In the genomic region with DNA sequence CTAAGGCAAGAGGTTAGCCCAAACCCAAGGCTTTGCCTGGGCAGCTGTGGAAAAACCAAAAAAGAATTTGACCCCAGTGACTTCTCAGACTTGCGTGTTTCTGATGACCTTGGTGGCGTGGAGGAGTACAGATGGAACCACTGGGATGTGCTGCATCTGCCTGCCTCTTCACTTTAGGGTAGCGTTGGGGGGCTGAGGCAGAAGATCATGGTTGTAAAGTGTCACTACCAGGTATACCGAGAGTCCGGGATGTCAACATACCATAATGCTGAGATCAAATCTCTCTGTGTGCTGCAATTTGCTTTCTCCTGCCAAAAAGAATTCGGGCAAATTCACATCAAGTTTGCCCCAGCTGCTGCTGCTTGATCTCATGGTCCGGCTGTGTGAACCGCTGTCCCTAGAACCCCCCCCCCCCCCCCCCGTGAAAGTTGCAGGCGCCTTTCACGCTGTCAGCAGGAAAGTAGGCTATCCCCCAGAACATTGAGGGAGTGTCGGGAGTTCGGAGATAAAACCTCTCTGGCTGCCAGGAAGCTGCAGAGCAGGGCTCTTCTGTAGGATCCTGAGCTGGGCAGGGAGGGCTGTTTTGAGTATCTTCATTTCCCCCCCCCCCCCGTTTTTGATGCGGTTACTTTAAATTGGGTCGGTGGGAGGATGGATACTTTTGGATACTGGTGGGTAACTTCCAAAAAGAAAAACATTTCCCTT, we compare ENCODE assay signal across 10 mouse cellular contexts. TPM values are rescaled to one million over a fixed set of nuclear protein-coding genes. Genes with fewer than 3 reads are reported as not detected.
DNase-seq lines count a peak whose midpoint lies in the region; ATAC-seq and TF ChIP-seq lines count a peak whose summit lies in the region.
"Had no signal": no experiment of that assay in that cellular context is flagged by ENCODE, and none has a peak within 500 bp of the region (broad histone marks: within the 10 kb centered on the region; RNA-seq: fewer than 3 reads in every experiment).

No protein-coding gene starts in this region.

- H3K4me1 ChIP-seq in heart, embryonic 10.5 days = peaks cover 31% of the 10 kb centered on the region
- H3K4me1 ChIP-seq in lung, postnatal 0 days (ENCODE audit: insufficient read depth, low read depth, low read length) = no peaks in the 10 kb centered on the region; the same call in 1 of the 2 replicates
- peaks cover 11% of the 10 kb centered on the region for H3K4me1 ChIP-seq in heart, postnatal 0 days (ENCODE audit: control insufficient read depth, insufficient read depth)

- no peak for TF ChIP-seq EP300 in lung, postnatal 0 days (IDR thresholded peaks at IDR 0.05)
- TF ChIP-seq EP300 in heart, postnatal 0 days (IDR thresholded peaks at IDR 0.05; ENCODE audit: low read depth) = no peak

- peaks cover 3% of the 10 kb centered on the region; the same call in 1 of the 2 replicates for H3K36me3 ChIP-seq in heart, embryonic 10.5 days
- no peaks in the 10 kb centered on the region for H3K36me3 ChIP-seq in lung, postnatal 0 days (ENCODE audit: insufficient read depth, low read length)
- no peaks in the 10 kb centered on the region for H3K36me3 ChIP-seq in heart, postnatal 0 days (replicated peaks; ENCODE audit: control insufficient read depth, insufficient read depth, low read length)
- no peaks in the 10 kb centered on the region for H3K36me3 ChIP-seq in myocyte (ENCODE audit: control insufficient read depth, insufficient read depth)
- H3K36me3 ChIP-seq: hindbrain, embryonic 15.5 days; neural tube, embryonic 12.5 days had no signal

- H3K4me3 ChIP-seq in heart, embryonic 10.5 days = peak overlapping the region; percentile 73
- H3K4me3 ChIP-seq in lung, postnatal 0 days (ENCODE audit: low read depth, low read length) = no peak overlapping the region
- H3K4me3 ChIP-seq in heart, postnatal 0 days (ENCODE audit: low read depth, low read length) = 0 out of 2 replicates have a peak overlapping the region, but pooled peaks have one; percentile 1
- H3K4me3 ChIP-seq in myocyte = no peak overlapping the region
- H3K4me3 ChIP-seq: hindbrain, embryonic 15.5 days; neural tube, embryonic 12.5 days had no signal

- no peak for TF ChIP-seq CTCF in lung, postnatal 0 days (IDR thresholded peaks at IDR 0.05)
- no peak; the same call in 1 of the 2 replicates for TF ChIP-seq CTCF in heart, postnatal 0 days (IDR thresholded peaks at IDR 0.05; ENCODE audit: low read depth)

- DNase-seq in heart, embryonic 10.5 days (ENCODE audit: low spot score) = no peak
- no peak for DNase-seq in heart, postnatal 14 days
- peak; percentile 26 for DNase-seq in lung, postnatal 0 days (ENCODE audit: low spot score)
- no peak for DNase-seq in lung, adult 18-20 months
- DNase-seq in heart, postnatal 0 days (ENCODE audit: low spot score) = peak; percentile 76
- no peak for DNase-seq in left cerebral cortex, postnatal 25 days (ENCODE audit: low spot score in 2 of 2)
- DNase-seq in right cerebral cortex, postnatal 4 days = no peak

- no peak for TF ChIP-seq POLR2A in myocyte (IDR thresholded peaks at IDR 0.05; ENCODE audit: insufficient read length, low read depth)

- H3K4me2 ChIP-seq in lung, postnatal 0 days (replicated peaks; ENCODE audit: low read depth, low read length) = peak overlapping the region; percentile 11; the same call in 1 of the 2 replicates
- H3K4me2 ChIP-seq in heart, postnatal 0 days (ENCODE audit: low read depth, low read length) = peak overlapping the region; percentile 36
- peak overlapping the region; percentile 9 for H3K4me2 ChIP-seq in myocyte (ENCODE audit: low read depth)

- 17% methylated on average over 16 of the region's 16 CpGs for WGBS in heart, embryonic 10.5 days
- WGBS in lung, postnatal 0 days = 19% methylated on average over 13 of the region's 16 CpGs
- 10% methylated on average over 16 of the region's 16 CpGs for WGBS in heart, postnatal 0 days

- H3K9me3 ChIP-seq in heart, embryonic 10.5 days = no peaks in the 10 kb centered on the region
- H3K9me3 ChIP-seq in lung, postnatal 0 days (ENCODE audit: low read length) = no peaks in the 10 kb centered on the region
- H3K9me3 ChIP-seq in heart, postnatal 0 days (replicated peaks; ENCODE audit: control insufficient read depth, low read length) = no peaks in the 10 kb centered on the region
- H3K9me3 ChIP-seq: hindbrain, embryonic 15.5 days; neural tube, embryonic 12.5 days had no signal

- no peak overlapping the region for H3ac ChIP-seq in myocyte (ENCODE audit: control insufficient read depth, insufficient read length)

- no peaks in the 10 kb centered on the region for H3K79me2 ChIP-seq in myocyte (ENCODE audit: control insufficient read depth, insufficient read depth)

- H3K27me3 ChIP-seq in heart, embryonic 10.5 days (ENCODE audit: insufficient read depth, poor library complexity, severe bottlenecking) = no peaks in the 10 kb centered on the region
- H3K27me3 ChIP-seq in lung, postnatal 0 days (replicated peaks; ENCODE audit: insufficient read depth, low read length) = no peaks in the 10 kb centered on the region
- no peaks in the 10 kb centered on the region for H3K27me3 ChIP-seq in heart, postnatal 0 days (ENCODE audit: control insufficient read depth, insufficient read depth, low read length)
- no peaks in the 10 kb centered on the region for H3K27me3 ChIP-seq in myocyte (ENCODE audit: control insufficient read depth, insufficient read depth, insufficient read length)

- intact Hi-C loops in heart, postnatal 14 days (cut with DNase I) = loop anchor here (1.0 kb wide), 1 partner anchor 39 kb away; no protein-coding TSS in a partner anchor
- intact Hi-C loops in left cerebral cortex, postnatal 25 days (cut with DNase I) = loop anchor here (10.0 kb wide), 1 partner anchor 131 kb away; no protein-coding TSS in a partner anchor

- no peak overlapping the region for H3K9ac ChIP-seq in lung, postnatal 0 days (replicated peaks; ENCODE audit: low read depth)
- 0 out of 2 replicates have a peak overlapping the region, but pooled peaks have one; percentile 3 for H3K9ac ChIP-seq in heart, postnatal 0 days (replicated peaks; ENCODE audit: low read depth, low read length)
- H3K9ac ChIP-seq: hindbrain, embryonic 15.5 days; neural tube, embryonic 12.5 days had no signal

- peak overlapping the region; percentile 89 for H3K27ac ChIP-seq in heart, embryonic 10.5 days
- H3K27ac ChIP-seq in lung, postnatal 0 days (ENCODE audit: low read length) = no peak overlapping the region
- peak overlapping the region; percentile 88 for H3K27ac ChIP-seq in heart, postnatal 0 days (ENCODE audit: low read depth)
- H3K27ac ChIP-seq: hindbrain, embryonic 15.5 days; neural tube, embryonic 12.5 days had no signal

- ATAC-seq in lung, postnatal 0 days = no peak
- no peak for ATAC-seq in heart, postnatal 0 days (ENCODE audit: insufficient read depth, low read depth)

TF ChIP-seq in myocyte, 11 proteins besides CTCF, POLR2A, EP300 and RAD21:
- TF ChIP-seq MYOG (IDR thresholded peaks at IDR 0.05; ENCODE audit: control insufficient read depth in 1 of 3, insufficient read depth in 1 of 3, insufficient read length in 2 of 3, low read depth in 2 of 3) = no peak
- no peak for TF ChIP-seq SRF (IDR thresholded peaks at IDR 0.05; ENCODE audit: control insufficient read depth, insufficient read length, low read depth)
- no peak for TF ChIP-seq TCF3 (IDR thresholded peaks at IDR 0.05; ENCODE audit: insufficient read length, low read depth)
- TF ChIP-seq MAX (IDR thresholded peaks at IDR 0.05; ENCODE audit: low read depth) = no peak
- no peak for TF ChIP-seq E2F4 (IDR thresholded peaks at IDR 0.05; ENCODE audit: insufficient read depth)
- no peak for TF ChIP-seq CEBPB (IDR thresholded peaks at IDR 0.05; ENCODE audit: insufficient read depth, poor library complexity, severe bottlenecking)
- TF ChIP-seq USF1 (IDR thresholded peaks at IDR 0.05; ENCODE audit: low read depth) = no peak
- TF ChIP-seq REST (IDR thresholded peaks at IDR 0.05; ENCODE audit: insufficient read depth, insufficient read length) = no peak
- TF ChIP-seq MYOD1 (IDR thresholded peaks at IDR 0.05; ENCODE audit: control insufficient read depth in 1 of 3, insufficient read length in 2 of 3, low read depth in 2 of 3) = no peak
- TF ChIP-seq TCF12 (IDR thresholded peaks at IDR 0.05; ENCODE audit: insufficient read depth, poor library complexity, severe bottlenecking) = no peak
- TF ChIP-seq POLR2AphosphoS2 (IDR thresholded peaks at IDR 0.05; ENCODE audit: insufficient read length, low read depth) = no peak

RNA-seq across cellular contexts. Expression of a gene that starts 27.7 kb away (rescaled TPM):
- 5.8 and 11.7 TPM in 2 replicates for polyA plus RNA-seq in heart, embryonic 10.5 days (2016; fragmentation: Nextera tagmentation; extraction: Ambion mirVana)
- 100 to 1,000 TPM; 184 to 195 TPM for total RNA-seq in heart, postnatal 14 days (2021)
- polyA plus RNA-seq in lung, postnatal 0 days (2015; fragmentation: Nextera tagmentation; extraction: Ambion mirVana) = 0.54 and 1.3 TPM in 2 replicates
- total RNA-seq in heart, postnatal 0 days (2014; rRNA removed; ENCODE audit: low replicate concordance) = 50.7 and 70.1 TPM in 2 replicates
- 15.3 and 17.5 TPM in 2 replicates for polyA plus RNA-seq in heart, postnatal 0 days (2015; fragmentation: Nextera tagmentation; extraction: Ambion mirVana)
- 0.84 TPM for polyA plus RNA-seq in myocyte (2012; fragmentation: generic; extraction: Trizol)
- total RNA-seq in left cerebral cortex, postnatal 25 days (2021) = 1 to 10 TPM; 4.0 to 4.7 TPM

RNA-seq across cellular contexts. Expression of a gene that starts 43.8 kb away (rescaled TPM):
- 68.1 and 70.9 TPM in 2 replicates for polyA plus RNA-seq in heart, embryonic 10.5 days (2016; fragmentation: Nextera tagmentation; extraction: Ambion mirVana)
- 10 to 100 TPM; 24.1 to 26.9 TPM for total RNA-seq in heart, postnatal 14 days (2021)
- 4.5 and 5.5 TPM in 2 replicates for polyA plus RNA-seq in lung, postnatal 0 days (2015; fragmentation: Nextera tagmentation; extraction: Ambion mirVana)
- total RNA-seq in heart, postnatal 0 days (2014; rRNA removed; ENCODE audit: low replicate concordance) = 15.0 and 31.4 TPM in 2 replicates
- 25.0 and 26.5 TPM in 2 replicates for polyA plus RNA-seq in heart, postnatal 0 days (2015; fragmentation: Nextera tagmentation; extraction: Ambion mirVana)
- 2.7 TPM for polyA plus RNA-seq in myocyte (2012; fragmentation: generic; extraction: Trizol)
- total RNA-seq in left cerebral cortex, postnatal 25 days (2021) = 1 to 10 TPM; 3.4 to 4.9 TPM

RNA-seq across cellular contexts. Expression of a gene that starts 46.0 kb away (rescaled TPM):
- 13.0 and 13.2 TPM in 2 replicates for polyA plus RNA-seq in heart, embryonic 10.5 days (2016; fragmentation: Nextera tagmentation; extraction: Ambion mirVana)
- total RNA-seq in heart, postnatal 14 days (2021) = 1 to 10 TPM; 2.0 to 2.3 TPM
- polyA plus RNA-seq in lung, postnatal 0 days (2015; fragmentation: Nextera tagmentation; extraction: Ambion mirVana) = 4.1 and 4.3 TPM in 2 replicates
- total RNA-seq in heart, postnatal 0 days (2014; rRNA removed; ENCODE audit: low replicate concordance) = 0.27 and 2.4 TPM in 2 replicates
- polyA plus RNA-seq in heart, postnatal 0 days (2015; fragmentation: Nextera tagmentation; extraction: Ambion mirVana) = 4.0 and 4.1 TPM in 2 replicates
- 5.7 TPM for polyA plus RNA-seq in myocyte (2012; fragmentation: generic; extraction: Trizol)
- 1 to 10 TPM; 5.2 to 5.4 TPM for total RNA-seq in left cerebral cortex, postnatal 25 days (2021)

Comparison
In these comparisons a context has a peak if more than half of its experiments do, and no peak if none do; other contexts are left out.
1. DNase-seq: peak in lung, postnatal 0 days (single experiment) and heart, postnatal 0 days (single experiment); none in heart, embryonic 10.5 days (single experiment), heart, postnatal 14 days (0 of 2), lung, adult 18-20 months (0 of 2), left cerebral cortex, postnatal 25 days (0 of 2) and right cerebral cortex, postnatal 4 days (single experiment).
2. H3K4me3 ChIP-seq: peak in heart, embryonic 10.5 days (single experiment) and heart, postnatal 0 days (single experiment); none in lung, postnatal 0 days (single experiment) and myocyte (single experiment).
3. Peak in every context shown above with its lines, with median percentiles within 50 percentile points of each other: H3K4me2 ChIP-seq.